Mouse (Mus musculus) gastrocnemius, postnatal 36 days (tissue): ENCODE data around the gene Sod1. TPM values are rescaled to one million over a fixed set of nuclear protein-coding genes. Genes with fewer than 3 reads are reported as not detected.
"Not testable (repeated sequence)": the region's sequence is repeated elsewhere in the genome, so short reads cannot be mapped to it uniquely, and the experiment has no call there.

Source experiments
- DNase-seq, 2 experiments: peaks; one replicate each; pipeline ENCODE4 v3.0.0; 2022
- intact Hi-C: fragments of 180-260 bp; cut with DNase I; formaldehyde crosslinking; loops from one replicate; pipeline ENCODE4 v1.15.1; 2025
- total RNA-seq, 2 experiments: library from RNA; stranded (reverse); gene quantifications; 2 replicates each; pipeline ENCODE4 v1.2.3; 2021

Gene Sod1
- total RNA-seq, 2 experiments from 2014 or later, result 269 to 291 TPM

- intact Hi-C loops, result no loop called here
- DNase-seq, result no peak
Observed at GRCm38 (mm10) chr16:90204868-90205267, 15.7 kb upstream of the Sod1 start.

- no peak for DNase-seq
- intact Hi-C loops, result no loop called here
Observed at GRCm38 (mm10) chr16:90208996-90209395, 11.6 kb upstream of the Sod1 start.

- no peak for DNase-seq
- intact Hi-C loops, result no loop called here
Observed at GRCm38 (mm10) chr16:90210717-90211116, 9.8 kb upstream of the Sod1 start.

GRCm38 (mm10) chr16:90211767-90212166, 8.8 kb upstream of the Sod1 start:
- intact Hi-C loops, result no loop called here
- no peak for DNase-seq

- DNase-seq, result no peak
- intact Hi-C loops, result no loop called here
Observed at GRCm38 (mm10) chr16:90213477-90214339, 6.8 kb upstream of the Sod1 start.

- DNase-seq, result no peak
- intact Hi-C loops, result no loop called here
Observed at GRCm38 (mm10) chr16:90214731-90215565, 5.6 kb upstream of the Sod1 start.

- not testable (repeated sequence) for DNase-seq
- intact Hi-C loops, result loop anchor here (1.0 kb wide), 1 partner anchor 10 kb away; no protein-coding TSS in a partner anchor
Observed at GRCm38 (mm10) chr16:90215879-90216278, 4.7 kb upstream of the Sod1 start.

GRCm38 (mm10) chr16:90216414-90216813, 4.1 kb upstream of the Sod1 start:
- no peak for DNase-seq
- intact Hi-C loops, result loop anchor here (1.0 kb wide), 1 partner anchor 10 kb away; no protein-coding TSS in a partner anchor

- intact Hi-C loops, result no loop called here
Observed at GRCm38 (mm10) chr16:90217356-90217755, 3.2 kb upstream of the Sod1 start.

GRCm38 (mm10) chr16:90217926-90218325, 2.6 kb upstream of the Sod1 start:
- intact Hi-C loops, result no loop called here

More at GRCm38 (mm10) chr16:90217356-90217755, 3.2 kb upstream of the Sod1 start:
- no peak for DNase-seq

GRCm38 (mm10) chr16:90219445-90219844, 1.1 kb upstream of the Sod1 start:
- intact Hi-C loops, DNase-seq: not testable (repeated sequence)

More at GRCm38 (mm10) chr16:90217926-90218325, 2.6 kb upstream of the Sod1 start:
- no peak for DNase-seq

GRCm38 (mm10) chr16:90220892-90221431, 408 bp downstream of the Sod1 start:
- peak; percentile 16 to 64 for DNase-seq
- intact Hi-C loops, result loop anchor here (10.0 kb wide), 1 partner anchor 54 kb away; no protein-coding TSS in a partner anchor

- intact Hi-C loops, result loop anchor here (10.0 kb wide), 1 partner anchor 53 kb away; no protein-coding TSS in a partner anchor
- DNase-seq, result no peak
Observed at GRCm38 (mm10) chr16:90221441-90222070, 1.0 kb downstream of the Sod1 start.

- intact Hi-C loops, result loop anchor here (10.0 kb wide), 1 partner anchor 45 kb away; no protein-coding TSS in a partner anchor
- DNase-seq, result no peak
Observed at GRCm38 (mm10) chr16:90229897-90230296, 9.3 kb downstream of the Sod1 start.

- intact Hi-C loops, result no loop called here
- DNase-seq, result no peak
Observed at GRCm38 (mm10) chr16:90231302-90231701, 10.7 kb downstream of the Sod1 start.

- intact Hi-C loops, result no loop called here
- DNase-seq, result no peak
Observed at GRCm38 (mm10) chr16:90233702-90234101, 13.1 kb downstream of the Sod1 start.

- intact Hi-C loops, result no loop called here
- no peak for DNase-seq
Observed at GRCm38 (mm10) chr16:90234617-90235016, 14.1 kb downstream of the Sod1 start.

GRCm38 (mm10) chr16:90235188-90235587, 14.6 kb downstream of the Sod1 start:
- intact Hi-C loops, result no loop called here
- no peak for DNase-seq

- no peak for DNase-seq
Observed at GRCm38 (mm10) chr16:90239128-90239746, 18.7 kb downstream of the Sod1 start.

GRCm38 (mm10) chr16:90241875-90242274, 21.3 kb downstream of the Sod1 start:
- DNase-seq, result no peak
- intact Hi-C loops, result no loop called here

More at GRCm38 (mm10) chr16:90239128-90239746, 18.7 kb downstream of the Sod1 start:
- intact Hi-C loops, result no loop called here
